Mouse (Mus musculus) kidney, adult 11 months (tissue): ENCODE data around the gene Kcnq4.

Experiments
- DNase-seq: peaks from one replicate; pipeline ENCODE4 v3.0.0; 2022

Gene Kcnq4

DNA sequence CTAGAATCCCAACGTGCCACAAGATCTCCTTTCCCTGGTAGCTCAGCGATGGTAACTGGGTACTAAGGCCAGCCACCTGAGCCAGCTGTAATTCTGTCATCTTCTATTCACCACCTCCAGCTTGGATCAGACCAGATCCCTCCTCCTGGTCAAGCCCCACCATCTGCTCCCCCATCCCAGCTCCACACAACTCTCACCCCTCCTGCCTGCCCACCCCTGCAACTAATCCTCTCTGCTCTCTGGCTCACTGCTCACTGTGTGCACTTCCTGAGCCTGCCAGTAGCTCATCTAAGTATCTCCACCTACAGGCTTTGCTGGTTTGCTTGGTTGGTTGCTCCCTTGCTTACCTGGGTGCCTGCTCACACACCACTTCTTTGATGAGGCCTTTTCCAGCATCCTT lies 26.8 kb downstream of the Kcnq4 start:
- no peak for DNase-seq

DNA sequence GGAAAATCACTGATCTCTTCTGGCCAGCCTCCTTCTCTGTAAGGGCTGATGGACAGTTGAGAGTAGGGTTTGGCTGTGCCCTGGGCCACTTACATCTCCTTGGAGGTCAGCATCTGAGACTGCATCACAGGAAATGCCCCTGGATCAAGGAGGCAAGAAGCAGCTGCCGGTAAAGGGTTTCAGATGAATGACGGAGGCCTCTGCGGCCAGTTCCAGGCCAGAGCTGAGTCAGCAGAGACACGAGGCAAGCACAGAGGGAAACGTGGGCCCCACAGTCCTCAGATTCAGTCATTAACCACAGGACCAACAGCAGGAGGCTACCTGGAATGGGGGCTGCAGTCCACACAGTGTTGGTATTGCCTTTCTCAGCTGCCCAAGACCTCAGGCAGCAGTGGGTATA lies 29.3 kb downstream of the Kcnq4 start:
- DNase-seq, result no peak

DNA sequence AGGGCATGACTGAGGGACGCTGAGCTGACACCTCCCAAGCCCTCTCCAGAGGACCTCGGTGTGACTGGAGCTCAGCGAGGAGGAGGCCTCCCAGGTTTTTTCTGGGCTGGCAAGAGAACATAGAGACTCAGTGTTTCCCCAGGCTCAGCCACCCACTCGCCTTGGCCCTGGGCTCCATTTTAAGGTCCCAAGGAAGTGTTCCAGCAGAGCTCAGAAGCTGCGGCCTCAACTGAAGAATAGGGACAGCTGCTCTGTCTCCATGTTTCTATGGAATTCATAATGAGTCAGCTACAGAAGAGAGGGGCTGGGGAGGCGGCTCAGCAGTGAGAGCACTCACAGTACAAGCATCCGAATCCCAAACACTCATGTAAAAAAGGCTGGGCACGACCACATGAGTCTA lies 30.8 kb downstream of the Kcnq4 start:
- DNase-seq, result no peak

DNA sequence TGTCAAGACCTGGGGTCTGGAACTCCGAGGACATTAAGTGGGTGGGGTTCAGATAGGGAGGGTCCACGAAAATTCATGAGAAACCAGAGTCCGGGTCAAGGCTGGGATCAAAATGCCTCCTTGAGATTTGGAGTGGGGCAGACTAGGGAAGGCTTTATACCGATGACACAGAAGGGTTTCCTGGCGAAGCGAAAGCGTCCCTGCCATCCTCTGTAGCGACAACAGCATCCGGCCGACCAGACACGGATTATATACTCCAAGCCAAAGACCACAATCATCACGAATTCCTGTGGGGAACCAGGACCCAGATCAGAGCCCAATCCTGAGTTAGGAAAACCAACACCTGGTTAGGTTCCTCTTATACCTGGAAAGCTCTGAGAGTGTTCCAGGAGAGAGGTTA lies 31.6 kb downstream of the Kcnq4 start:
- no peak for DNase-seq

DNA sequence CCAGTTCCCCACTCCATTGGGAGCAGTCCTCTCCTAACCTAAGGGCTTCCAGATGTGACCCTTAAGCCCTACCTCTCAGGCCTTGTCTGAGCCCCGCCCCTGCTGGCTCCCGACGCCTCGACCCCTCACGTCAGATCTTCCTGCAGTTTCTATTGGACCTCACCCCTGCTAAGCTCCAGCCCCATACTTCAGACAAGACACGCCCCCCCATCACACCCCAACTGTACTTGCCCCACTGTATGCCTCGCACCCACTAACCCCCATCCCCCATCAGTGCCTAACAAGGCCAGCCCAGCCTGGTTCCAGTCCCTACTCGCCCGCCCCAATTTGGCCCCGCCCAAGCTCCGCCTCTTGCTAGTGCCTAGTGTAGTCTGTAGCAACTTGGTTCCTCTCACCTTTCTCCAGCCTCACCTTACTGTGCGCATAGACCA lies 32.3 kb downstream of the Kcnq4 start:
- peak; percentile 38 for DNase-seq

DNA sequence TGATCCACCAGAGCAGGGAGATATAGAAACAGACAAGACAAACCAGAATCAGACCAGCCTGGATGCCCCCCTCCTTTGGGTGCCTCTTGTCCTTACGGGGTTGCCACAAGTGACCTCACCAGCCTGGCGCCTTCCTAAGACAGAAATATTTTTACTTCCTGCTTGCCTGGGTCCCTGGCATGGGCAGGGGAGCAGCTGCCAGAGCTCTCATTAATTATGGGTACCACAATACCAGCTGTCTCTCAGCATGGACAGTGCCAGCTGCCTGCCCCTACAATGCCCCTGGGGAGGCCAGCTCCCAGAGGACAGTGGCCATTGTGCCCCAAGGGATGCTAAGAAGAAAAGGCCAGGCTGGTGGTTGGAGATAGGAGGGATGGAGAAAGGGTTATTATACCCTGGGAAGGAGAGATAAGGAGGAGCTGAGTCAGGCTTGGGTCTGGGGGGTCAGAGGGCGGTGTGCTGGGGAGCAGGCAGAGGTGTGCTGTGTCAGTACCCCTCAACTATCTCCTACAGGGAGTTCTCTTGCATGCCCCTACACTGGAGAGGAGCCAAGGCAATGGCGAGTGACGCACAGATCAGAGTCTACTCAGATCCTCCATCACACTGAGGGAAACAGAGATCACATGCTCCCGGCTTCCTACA lies 34.4 kb downstream of the Kcnq4 start:
- no peak for DNase-seq

DNA sequence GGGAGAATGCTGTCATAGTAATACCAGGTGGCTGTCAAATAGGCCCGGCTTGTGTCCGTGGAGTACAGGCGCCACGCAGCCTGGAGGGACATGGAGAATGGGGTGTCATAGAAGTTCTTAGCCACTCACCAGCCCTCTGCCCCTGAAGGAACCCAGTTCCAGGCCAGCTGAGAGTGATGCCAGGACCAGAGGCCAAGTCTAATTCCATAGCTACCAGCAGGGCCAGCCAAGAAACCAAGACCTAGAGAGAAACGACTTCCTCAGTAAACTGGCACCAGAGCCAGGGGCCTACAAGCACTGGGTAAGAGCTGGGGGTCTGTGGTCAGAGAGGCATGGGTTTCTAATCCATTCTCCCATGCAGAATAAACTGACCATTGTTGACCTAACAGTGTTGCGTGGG lies 35.4 kb downstream of the Kcnq4 start:
- DNase-seq, result no peak

DNA sequence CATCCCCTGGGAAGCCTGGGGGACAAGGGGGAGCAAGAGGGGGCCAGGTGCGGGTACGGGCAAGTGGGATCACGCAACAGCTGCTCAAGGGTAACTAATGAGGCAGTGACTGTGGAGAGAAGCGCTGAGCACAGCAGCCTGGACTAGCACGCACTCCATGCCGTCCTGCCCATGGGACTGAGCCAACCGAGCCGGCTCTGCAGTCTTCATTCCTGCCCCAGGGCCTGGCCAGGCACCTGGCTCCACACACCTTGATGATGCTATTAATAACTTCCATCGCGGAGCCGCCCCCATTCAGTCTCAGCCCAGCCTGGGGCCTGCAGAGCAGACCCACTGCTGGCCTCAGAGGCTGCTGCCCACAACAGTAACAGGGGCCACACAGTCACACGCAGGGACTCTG lies 36.2 kb downstream of the Kcnq4 start:
- DNase-seq, result no peak

DNA sequence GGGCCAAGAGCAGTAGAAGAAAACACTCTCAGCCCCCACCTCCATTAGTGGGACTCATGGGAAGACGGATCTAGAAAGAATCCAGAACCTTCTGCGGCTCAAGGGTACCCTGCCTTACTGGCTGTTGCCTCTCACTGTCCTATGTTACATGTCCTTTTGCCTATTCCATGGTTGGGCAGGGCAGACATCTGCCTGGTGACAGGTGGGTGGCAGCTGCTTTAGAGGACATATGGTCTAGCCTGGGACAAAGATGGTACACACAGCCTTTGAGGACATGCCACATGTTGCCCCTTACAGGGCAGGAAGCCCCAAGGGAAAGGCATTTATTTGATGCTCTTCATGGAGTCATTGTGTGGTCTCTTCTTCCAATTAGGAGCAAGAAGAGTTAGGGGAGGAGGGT lies 45.9 kb downstream of the Kcnq4 start:
- DNase-seq, result no peak

DNA sequence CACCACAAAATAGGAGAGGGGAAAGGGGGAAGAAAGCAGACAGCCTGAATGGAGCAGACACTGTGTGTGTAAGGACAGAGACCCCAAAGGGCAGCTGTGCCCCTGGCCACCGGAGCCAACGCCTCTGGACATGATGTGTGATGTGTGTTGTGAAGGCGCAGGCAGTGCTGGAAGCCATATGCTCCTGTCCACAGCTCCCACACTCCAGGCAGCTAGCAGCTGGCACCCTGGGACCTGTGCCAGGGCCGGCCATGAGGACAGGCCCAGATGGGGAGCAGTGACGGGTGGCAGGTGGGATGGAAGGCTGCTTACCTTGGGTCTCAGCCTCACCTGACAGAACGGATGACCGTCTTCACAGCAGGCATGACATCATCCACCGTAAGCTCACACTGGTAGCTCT lies 46.4 kb downstream of the Kcnq4 start:
- no peak for DNase-seq

DNA sequence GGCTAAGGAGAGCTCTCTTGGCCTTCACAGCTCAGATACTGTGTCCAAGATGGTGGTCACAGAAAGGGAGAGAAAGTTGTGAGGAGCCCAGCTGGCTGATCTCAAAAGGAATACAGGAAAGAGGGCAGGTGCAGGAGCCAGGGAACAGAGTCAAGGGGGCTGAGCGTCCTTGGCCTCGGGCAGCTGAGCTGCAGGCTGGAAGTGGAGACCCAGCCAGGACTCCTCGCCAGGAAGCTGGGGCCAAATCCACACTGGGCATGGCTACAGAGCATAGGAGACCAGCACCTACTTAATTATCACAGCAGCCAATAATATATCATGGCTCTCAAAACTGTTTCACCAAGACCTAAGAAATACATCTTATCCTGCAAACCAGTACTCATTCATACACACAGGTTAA lies 47.2 kb downstream of the Kcnq4 start:
- no peak for DNase-seq

DNA sequence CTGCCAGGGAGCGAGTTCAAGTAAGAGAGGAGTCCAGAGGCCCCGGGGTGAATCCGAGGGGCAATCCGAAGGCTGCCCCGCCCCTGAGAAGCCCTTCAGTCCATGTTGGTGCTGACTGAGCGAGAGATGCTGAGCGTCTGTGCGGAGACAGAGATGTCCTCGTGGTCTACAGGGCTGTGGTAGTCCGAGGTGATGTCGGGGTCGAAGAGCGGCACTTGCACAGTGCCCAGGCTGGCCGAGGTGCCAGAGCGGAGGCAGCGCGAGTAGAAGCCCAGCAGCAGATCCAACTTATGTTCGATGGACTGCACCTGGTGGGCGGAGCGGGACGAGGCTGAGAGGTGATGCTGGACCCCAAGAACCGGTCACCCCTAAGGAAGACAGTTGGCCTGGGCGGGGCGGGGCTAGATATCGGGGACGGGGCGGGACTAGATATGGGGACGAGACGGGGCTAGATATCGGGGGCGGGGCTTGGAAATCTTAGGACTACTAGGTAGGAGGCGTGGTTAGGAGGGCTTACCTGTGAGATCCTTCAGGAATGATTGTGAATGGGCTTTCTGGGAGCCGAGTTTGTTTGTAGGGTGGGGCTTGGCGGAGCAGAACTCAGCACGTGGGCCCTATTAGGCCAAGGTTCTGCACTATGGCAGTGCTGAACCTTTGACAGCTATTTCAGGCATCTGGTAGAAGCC lies 50.5 kb downstream of the Kcnq4 start:
- DNase-seq, result no peak

DNA sequence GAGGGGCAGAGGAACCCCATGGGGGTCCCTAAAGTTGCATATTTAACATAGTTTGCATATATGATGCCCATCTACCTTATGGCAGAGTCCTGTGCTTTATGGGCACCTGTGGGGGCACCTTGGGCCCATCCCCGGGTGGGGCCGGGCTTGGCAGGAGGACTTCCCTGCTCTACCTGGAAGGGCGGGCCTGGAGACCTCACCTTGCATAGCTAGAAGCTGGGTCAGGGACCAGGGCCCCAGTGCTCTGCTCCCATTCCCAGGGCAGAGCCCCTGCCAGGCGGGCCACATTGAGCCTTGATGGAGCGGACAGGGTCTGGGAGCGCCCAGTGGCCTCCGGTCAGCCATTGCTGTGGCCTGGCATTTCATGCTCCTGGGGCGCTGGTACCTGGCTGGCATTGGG lies 51.1 kb downstream of the Kcnq4 start:
- no peak for DNase-seq

DNA sequence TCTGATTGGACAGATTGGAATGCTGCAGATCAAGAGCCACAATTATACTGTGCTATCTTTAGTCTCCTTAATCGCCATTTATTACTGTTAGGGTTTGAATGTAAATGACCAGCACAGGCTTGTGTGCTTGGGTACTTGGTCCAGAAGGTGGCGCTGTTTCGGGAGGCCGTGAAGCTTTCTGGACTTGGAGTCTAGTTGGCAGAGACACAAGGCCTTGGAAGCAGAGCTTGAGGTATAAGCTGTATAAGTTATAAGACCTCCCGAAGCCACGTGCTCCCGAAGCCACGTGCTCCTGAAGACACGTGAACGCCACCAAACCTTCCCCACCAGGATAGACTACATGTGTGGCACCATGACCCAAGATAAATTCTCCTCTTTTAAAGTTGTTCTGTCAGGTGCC lies 55.7 kb downstream of the Kcnq4 start:
- DNase-seq, result peak; percentile 27

DNA sequence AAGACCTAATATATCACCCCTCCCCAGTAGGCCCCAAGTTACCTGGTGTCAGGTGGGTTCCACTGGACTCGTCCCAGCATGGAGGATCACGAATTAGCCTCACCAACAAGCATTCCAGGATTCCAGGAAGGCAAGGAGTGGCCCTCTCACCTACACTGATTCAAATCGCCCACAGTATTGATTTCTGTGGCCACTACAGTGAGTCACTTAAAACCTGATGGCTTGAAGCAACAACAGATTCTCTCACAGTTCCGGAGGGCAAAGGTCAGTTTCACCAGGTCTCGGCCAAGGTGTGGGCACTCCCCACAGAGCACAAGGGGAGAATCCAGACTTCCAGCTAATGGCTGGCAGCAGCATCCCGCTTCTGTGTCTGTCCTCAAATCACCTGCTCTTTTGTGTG lies 59.1 kb downstream of the Kcnq4 start:
- no peak for DNase-seq

DNA sequence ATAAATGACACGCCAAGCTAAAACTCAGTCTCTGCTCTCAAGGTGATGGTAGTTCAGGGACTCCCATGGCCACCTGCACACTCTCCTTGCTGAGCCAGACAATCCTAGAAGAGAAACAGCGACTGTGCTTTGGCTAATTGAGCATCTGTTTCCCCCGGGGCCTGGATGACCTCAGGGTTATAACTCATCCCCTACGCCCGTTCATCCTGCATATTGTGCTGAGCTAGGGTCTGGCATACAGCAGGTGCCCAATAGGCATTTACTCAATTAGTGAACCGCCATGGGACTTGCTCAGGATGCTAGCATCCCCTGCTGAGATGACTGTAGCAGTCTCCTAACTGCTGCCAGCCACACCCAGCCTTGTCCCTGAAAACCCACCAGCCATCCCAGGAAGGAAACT lies 61.1 kb downstream of the Kcnq4 start:
- no peak for DNase-seq

DNA sequence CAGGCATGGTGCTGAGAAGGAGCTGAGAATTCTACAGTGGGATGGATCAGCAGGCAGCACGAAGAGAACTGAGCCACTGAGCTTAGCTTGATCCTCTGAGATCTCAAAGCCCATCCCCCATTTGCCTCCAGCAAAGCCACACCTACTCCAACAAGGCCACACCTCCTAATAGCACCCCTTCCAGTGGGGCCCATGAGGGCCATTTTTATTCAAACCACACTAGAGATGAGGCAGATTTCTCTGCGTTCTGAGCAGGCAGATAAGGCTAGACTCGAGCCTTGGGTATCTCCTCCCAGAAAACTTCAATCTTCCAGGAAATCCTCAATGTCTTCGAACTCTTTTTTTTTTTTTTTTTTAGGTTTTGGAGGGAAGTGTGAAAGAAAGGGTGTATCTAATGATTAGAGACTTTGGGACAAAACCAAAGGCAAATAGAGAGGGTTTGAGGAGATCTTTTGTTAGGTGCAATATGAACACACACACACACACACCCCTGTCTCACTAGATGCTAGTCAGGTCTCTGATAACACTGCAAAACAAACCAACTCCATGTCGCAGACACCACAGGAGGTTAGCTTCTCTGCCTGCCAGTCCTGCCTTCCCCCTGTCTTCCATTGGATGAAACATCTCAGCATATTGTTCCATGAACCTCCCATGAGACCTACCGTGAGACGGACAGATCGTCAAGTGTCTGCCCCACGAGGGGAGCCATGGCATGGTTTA lies 65.0 kb downstream of the Kcnq4 start:
- no peak for DNase-seq

DNA sequence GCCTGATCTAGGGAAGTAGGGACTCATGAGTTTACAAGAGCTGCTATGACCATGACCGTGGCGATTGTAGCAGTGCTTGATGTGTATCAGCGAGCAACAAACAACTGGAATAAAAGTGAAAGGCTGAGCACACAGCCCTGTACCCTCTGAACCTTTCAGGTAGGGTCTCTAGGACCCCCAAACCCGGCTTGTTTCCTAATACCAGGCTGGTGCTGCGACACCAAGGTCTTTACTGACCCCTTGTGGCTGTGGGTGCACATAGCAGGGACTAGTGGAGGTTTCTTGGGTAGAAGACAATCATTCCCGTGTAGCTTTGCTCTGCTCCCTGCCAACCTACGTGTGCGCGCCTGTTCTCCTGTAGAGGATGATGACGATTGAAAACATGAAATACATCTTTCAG lies 66.2 kb downstream of the Kcnq4 start:
- DNase-seq, result peak; percentile 30

DNA sequence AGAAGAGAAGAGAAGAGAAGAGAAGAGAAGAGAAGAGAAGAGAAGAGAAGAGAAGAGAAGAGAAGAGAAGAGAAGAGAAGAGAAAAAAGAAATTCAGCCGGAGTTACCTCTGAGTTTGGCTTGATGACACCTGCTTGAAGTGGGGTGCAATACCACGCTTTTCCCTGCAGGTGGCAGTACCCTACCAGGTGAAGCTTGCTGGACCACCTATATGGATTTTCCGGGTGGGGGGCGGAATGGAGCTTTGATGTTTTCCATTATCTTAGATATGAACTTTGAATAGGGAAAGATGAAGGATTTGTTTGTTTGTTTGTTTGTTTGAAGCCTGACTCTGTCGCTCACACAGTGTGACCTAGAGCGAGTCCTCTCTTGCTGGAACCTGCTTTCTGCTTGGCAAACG lies 67.5 kb downstream of the Kcnq4 start:
- DNase-seq, result no peak

DNA sequence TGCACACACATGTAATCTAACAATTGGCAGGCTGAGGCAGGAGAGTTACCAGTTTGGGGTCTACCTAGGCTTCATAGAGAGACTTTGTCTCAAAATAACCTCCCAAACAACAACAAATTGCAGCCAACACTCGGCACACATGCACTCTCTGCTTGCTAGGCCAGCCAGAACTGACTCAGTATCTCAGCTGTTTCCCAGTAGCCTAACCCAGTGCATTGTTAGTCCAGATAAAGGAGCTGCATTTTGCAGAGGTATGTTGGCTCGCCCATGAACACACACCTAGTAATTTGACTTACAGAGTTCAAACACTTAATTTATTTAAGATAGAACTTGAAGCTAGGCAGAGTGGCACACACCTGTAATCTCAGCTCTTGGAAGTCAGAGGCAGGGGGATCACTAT lies 72.8 kb downstream of the Kcnq4 start:
- no peak for DNase-seq

DNA sequence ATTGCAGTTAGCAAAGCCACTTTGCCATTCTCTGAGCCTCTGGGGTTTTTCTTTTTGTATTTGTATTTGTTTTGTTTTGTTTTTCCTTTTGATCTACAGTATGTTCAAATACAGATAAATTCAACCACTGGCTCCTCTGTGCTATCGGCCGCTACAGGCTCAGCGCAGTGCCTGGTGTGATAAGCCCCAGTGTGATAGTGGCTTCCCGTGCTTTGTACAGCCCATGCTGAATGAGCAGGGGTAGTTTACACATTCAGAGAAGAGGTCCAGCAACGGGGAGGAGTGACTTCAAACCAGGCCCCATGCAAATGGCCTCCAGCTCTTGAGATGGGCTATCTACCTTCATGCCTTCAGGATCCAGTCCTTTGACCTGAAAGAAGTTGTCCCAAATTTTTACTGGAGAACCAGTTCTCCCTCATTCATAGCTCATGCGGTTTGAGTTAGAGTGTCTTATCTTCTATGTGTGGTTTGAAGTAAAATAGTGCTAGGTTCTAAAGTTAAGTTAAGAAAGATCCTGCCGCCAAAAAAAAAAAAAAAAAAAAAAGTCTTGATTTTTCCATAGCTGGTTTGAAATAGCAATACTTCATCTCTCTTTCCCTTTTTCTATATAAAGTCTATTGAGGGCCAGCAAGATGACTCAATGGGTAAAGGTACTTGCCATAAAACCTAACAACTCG lies 73.5 kb downstream of the Kcnq4 start:
- no peak for DNase-seq

DNA sequence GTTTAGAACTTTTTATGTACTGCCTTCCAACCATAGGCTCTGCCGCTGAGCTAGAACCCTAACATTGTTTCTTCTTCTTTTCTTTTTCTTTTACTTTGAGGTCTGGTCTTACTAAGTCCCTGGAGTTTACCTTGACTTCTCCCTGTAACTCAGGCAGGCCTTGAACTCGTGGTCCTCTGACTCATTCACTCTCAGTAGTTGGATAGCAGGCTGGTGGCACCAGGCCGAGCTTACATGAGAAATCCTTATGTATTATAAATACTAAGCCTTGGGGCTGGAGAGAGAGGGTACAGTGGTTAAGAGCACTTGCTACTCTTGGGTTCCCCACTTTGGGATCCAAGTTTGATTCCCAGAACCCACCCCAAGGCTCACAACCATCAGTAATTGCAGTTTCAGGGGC lies 74.8 kb downstream of the Kcnq4 start:
- no peak for DNase-seq

DNA sequence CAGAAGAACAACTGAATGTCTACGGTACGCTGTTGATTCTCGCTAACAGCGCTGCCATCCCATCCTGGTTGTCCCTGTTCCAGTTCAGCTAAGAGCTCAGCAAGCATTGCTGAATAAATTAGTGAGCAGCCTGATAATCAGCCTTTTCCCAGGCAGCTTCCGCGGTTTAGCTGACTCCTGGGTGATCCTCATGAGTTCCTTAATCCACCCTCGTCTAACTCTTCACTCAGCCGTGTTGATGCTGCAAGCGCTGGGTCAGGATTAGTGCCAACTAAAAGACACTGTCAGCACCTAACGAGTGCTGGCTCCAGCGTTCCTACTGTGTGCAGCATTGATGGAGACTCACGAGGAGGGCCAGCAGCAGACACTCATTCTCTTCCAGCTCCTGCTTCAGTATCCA lies 77.4 kb downstream of the Kcnq4 start:
- DNase-seq, result no peak

DNA sequence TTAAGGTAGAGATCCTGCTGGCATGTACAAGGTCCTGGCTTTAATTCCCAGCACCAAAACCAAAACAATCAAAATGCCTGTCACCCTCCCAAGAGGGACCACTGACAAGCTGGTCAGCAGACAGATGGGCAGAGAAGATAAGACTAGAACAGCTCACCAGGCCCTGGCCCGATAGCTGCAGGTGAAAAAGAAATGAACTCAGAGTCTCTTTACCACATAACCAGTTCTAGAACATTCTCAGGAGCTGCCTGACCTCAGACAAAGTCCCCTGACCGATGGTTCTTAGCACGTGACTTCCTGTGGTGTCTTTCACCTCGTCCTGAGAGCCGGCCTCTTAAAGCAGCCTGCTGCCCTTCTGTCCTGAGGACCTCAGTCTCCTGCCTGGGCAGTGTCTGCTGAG lies 78.8 kb downstream of the Kcnq4 start:
- no peak for DNase-seq
